Mouse (Mus musculus) stomach, embryonic 14.5 days (tissue): Measurements from ENCODE around the gene Vapa. TPM values are rescaled to one million over a fixed set of nuclear protein-coding genes. Genes with fewer than 3 reads are reported as not detected.

Source experiments
- ATAC-seq: fragments of 200-750 bp; cut with Nextera tagmentation; 2 replicates; pipeline ENCODE4 v1.8.0; 2017; ENCODE audit warnings: low read depth, moderate TSS enrichment; ENCODE audit not compliant: insufficient number of reproducible peaks, insufficient read depth, low FRiP score
- H3K27ac ChIP-seq: fragments of 300-500 bp; sonication (generic); 2 replicates; pipeline ENCODE4 v1.5.1; 2014; ENCODE audit warnings: mild to moderate bottlenecking, low read length, moderate library complexity, mixed read lengths
- H3K27me3 ChIP-seq: fragments of 300-500 bp; sonication (generic); 2 replicates; pipeline ENCODE4 v1.6.1; 2014; ENCODE audit warnings: low read length, control low read depth, mixed read lengths; ENCODE audit not compliant: control insufficient read depth, insufficient read depth
- H3K36me3 ChIP-seq: fragments of 300-500 bp; sonication (generic); 2 replicates; pipeline ENCODE4 v1.6.1; 2014; ENCODE audit warnings: mild to moderate bottlenecking, control low read depth, low read length, moderate library complexity, mixed read lengths; ENCODE audit not compliant: control insufficient read depth, insufficient read depth
- H3K4me1 ChIP-seq: fragments of 300-500 bp; sonication (generic); 2 replicates; pipeline ENCODE4 v1.6.1; 2014; ENCODE audit warnings: low read length, control low read depth, mixed read lengths; ENCODE audit not compliant: control insufficient read depth, insufficient read depth
- H3K4me2 ChIP-seq: fragments of 300-500 bp; sonication (generic); replicated peaks from 2 replicates; pipeline ENCODE4 v1.6.1; 2014; ENCODE audit warnings: low read depth, low read length, control low read depth
- H3K4me3 ChIP-seq: fragments of 300-500 bp; sonication (generic); 2 replicates; pipeline ENCODE4 v1.5.1; 2014; ENCODE audit warnings: low read depth, low read length, control low read depth
- H3K9ac ChIP-seq: fragments of 300-500 bp; sonication (generic); replicated peaks from 2 replicates; pipeline ENCODE4 v1.6.1; 2014; ENCODE audit warnings: low read depth, mild to moderate bottlenecking, control low read depth, low read length, moderate library complexity, mixed read lengths
- H3K9me3 ChIP-seq: fragments of 300-500 bp; sonication (generic); 2 replicates; pipeline ENCODE4 v1.6.1; 2016; ENCODE audit warnings: low read depth, low read length, control low read depth; ENCODE audit not compliant: control insufficient read depth
- WGBS: fragments of 180-500 bp; shearing (Covaris S2); extraction: QIAGEN DNeasy Blood & Tissue Kit; methylation state at CpG from one replicate; pipeline ENCODE4 v1.1.7; 2014; 5-methylcytosine and 5-hydroxymethylcytosine counted together
- polyA plus RNA-seq: library from polyadenylated mRNA; unstranded; fragments of >200 nt; fragmentation: Nextera tagmentation; extraction: Ambion mirVana; gene quantifications from 2 replicates; pipeline ENCODE4 v1.2.1, GENCODE M21; 2014

Vapa gene
- polyA plus RNA-seq, 1 experiment from 2014 or later, result 182 TPM

DNA sequence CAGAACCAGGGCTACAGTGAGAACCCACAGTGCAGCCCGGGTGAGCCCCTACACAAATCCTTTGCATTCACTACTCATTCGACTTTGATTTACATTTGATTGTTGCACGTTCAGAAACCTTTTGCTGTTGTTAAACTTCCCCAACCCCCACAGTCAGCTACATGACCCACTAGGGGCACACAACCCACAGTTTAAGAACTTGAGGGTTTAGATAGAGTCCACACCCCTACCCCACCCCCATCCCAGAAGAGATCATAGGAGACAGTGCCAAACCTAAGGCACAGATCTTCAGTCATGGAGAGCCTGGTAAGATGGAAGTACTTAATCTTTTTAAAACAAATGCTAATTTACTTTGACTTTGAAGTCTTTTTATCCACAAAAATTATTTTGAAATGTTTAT, 2.3 kb upstream of the Vapa start:
- WGBS, result 46% methylated on average over 3 of the region's 3 CpGs
- no peak for ATAC-seq
- Histone ChIP-seq H3K9ac (no peak overlapping the region), H3K27ac (no peak overlapping the region), H3K4me1 (peaks cover 9% of the 10 kb centered on the region; the same call in 1 of the 2 replicates), H3K4me3 (no peak overlapping the region), H3K9me3 (no peaks in the 10 kb centered on the region), H3K27me3 (no peaks in the 10 kb centered on the region), H3K36me3 (no peaks in the 10 kb centered on the region), H3K4me2 (no peak overlapping the region)

DNA sequence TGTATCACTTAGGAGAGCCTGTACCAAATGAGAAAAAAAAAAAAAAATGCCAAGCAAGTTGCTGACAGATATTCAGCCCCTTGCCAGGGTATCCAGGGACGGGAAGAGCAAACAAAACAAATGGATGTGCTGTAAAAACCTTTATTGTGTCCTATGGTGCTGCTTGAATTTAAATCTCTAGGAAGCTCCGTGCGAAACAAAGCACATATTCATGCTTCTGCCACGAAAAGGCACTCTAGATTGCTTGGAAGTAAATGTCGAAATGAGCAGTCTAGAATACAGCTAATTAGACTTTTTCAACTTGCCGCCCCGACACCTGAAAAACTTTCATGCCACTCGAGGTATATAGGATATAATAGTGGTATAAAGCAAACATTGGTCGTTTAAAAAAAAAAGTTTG, 1.1 kb upstream of the Vapa start:
- peaks cover 15% of the 10 kb centered on the region; the same call in 1 of the 2 replicates for H3K4me1 ChIP-seq
- peak overlapping the region; percentile 100 for H3K27ac ChIP-seq
- no peaks in the 10 kb centered on the region for H3K36me3 ChIP-seq
- WGBS, result under 1% methylated on average over 9 of the region's 9 CpGs
- H3K9ac ChIP-seq, result peak overlapping the region; percentile 49
- no peaks in the 10 kb centered on the region for H3K27me3 ChIP-seq
- peak overlapping the region; percentile 57 for H3K4me2 ChIP-seq
- no peaks in the 10 kb centered on the region for H3K9me3 ChIP-seq
- H3K4me3 ChIP-seq, result peak overlapping the region; percentile 97
- no peak for ATAC-seq

DNA sequence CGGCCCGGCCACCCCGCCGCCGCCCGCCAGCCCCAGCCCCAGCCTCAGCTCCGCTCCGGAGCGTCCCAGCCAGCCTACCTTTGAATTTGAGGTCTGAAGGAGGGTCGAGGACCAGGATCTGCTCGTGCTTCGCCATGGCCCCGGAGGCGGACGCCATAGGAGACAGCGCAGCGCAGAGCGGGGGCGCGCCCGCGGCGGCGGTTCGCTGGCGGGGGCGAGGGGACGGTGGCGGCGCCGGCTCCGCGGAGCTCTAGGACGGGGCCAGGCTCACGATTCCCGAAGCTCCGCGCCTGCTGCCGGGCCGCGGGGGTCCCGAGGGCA, 253 bp downstream of the Vapa start:
- WGBS, result under 1% methylated on average over 25 of the region's 42 CpGs
- H3K9ac ChIP-seq, result peak overlapping the region; percentile 99

DNA sequence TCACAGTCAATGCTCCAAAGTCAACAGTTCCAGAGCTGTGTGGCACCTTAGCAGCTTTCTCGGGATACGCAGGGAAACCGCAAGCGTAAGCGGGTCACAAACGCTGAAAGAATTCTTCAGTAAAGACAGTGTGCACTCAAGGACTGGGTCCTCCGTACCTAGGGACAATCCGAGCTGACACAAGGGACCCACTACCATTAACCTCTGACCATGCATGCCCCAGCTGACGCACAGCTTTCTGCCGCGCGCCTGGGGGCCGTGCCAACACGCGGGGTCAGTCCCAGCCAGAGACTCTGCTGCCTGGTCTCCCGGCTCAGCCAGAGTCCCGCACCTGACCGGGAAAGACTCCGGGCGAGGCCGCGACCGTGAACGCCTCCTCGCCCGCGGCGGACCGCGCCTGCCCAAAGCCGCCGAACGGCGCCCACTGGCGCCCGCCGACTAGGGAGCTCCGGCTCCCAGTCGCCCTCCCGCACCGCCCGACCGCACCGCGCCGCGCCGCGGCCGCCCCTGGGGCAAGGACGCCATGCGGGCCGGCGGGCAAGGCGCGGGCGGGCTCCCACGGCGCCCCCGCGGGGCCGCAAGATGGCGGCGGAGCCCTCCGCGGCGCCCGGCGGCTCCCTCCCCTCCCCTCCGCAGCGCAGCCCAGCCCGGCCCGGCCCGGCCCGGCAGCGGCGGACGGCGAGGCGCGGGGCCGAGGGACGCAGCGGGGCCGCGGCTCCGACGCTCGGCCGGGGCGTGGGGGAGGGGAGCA, 789 bp downstream of the Vapa start:
- Histone ChIP-seq H3K27me3 (no peaks in the 10 kb centered on the region), H3K4me2 (peak overlapping the region; percentile 76), H3K4me1 (peaks cover 26% of the 10 kb centered on the region; the same call in 1 of the 2 replicates), H3K9ac (peak overlapping the region; percentile 99), H3K27ac (peak overlapping the region; percentile 100), H3K36me3 (no peaks in the 10 kb centered on the region), H3K4me3 (peak overlapping the region; percentile 97), H3K9me3 (no peaks in the 10 kb centered on the region)
- peak; percentile 39; the same call in 1 of the 2 replicates for ATAC-seq
- WGBS, result under 1% methylated on average over 41 of the region's 91 CpGs

More for the DNA sequence above, 253 bp downstream of the Vapa start:
- Histone ChIP-seq H3K4me2 (no peak overlapping the region), H3K4me3 (peak overlapping the region; percentile 97), H3K27me3 (no peaks in the 10 kb centered on the region), H3K4me1 (peaks cover 23% of the 10 kb centered on the region; the same call in 1 of the 2 replicates), H3K9me3 (no peaks in the 10 kb centered on the region), H3K36me3 (no peaks in the 10 kb centered on the region), H3K27ac (peak overlapping the region; percentile 100)
- ATAC-seq, result peak; percentile 62

DNA sequence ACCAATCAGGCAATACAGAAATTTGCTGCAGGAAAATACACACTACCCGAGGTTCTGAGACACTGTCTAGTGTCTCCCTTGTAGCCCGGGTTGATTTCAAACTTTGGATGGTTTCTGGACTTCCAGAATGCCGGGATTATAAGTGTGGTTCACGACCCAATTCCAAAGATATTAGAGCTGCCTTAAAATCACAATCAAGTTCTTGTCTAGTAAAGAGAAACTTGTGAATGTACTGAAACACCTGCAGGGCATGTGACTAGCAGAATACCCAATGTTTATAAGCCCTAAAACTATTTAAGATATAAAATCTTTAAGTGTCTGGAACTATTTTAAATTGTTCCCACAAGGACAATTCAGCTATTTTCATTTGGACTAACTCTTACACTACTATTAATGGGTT, 1.6 kb downstream of the Vapa start:
- H3K27ac ChIP-seq, result no peak overlapping the region
- H3K36me3 ChIP-seq, result no peaks in the 10 kb centered on the region
- no peak for ATAC-seq
- WGBS, result 2% methylated on average over 4 of the region's 4 CpGs
- no peaks in the 10 kb centered on the region for H3K9me3 ChIP-seq
- H3K9ac ChIP-seq, result peak overlapping the region; percentile 99; the same call in 1 of the 2 replicates
- H3K4me3 ChIP-seq, result peak overlapping the region; percentile 97
- H3K4me2 ChIP-seq, result peak overlapping the region; percentile 76
- no peaks in the 10 kb centered on the region for H3K27me3 ChIP-seq
- peaks cover 26% of the 10 kb centered on the region; the same call in 1 of the 2 replicates for H3K4me1 ChIP-seq

DNA sequence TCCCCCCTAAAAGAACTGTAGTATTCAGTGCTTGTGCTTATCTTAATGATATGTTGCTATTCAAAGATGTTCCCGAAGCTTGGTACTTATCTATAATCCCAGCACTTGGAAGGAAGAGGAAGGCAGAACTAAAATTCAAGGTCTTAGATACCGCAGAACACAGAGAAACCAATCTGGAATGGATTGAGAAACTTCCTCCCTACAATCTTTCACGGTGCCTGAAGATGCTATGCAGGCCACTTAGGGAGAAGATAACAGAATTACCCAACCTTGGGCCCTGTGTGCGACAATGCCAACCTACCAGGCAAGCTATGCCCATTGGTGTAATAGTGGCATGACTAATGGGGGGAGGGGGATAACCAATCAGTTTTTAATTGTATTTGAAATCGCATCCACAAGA, 4.6 kb downstream of the Vapa start:
- Histone ChIP-seq H3K27me3 (no peaks in the 10 kb centered on the region), H3K36me3 (no peaks in the 10 kb centered on the region), H3K9me3 (no peaks in the 10 kb centered on the region), H3K4me3 (no peak overlapping the region), H3K4me1 (peaks cover 26% of the 10 kb centered on the region; the same call in 1 of the 2 replicates), H3K9ac (no peak overlapping the region), H3K27ac (no peak overlapping the region), H3K4me2 (0 out of 2 replicates have a peak overlapping the region, but pooled peaks have one; percentile 3)
- ATAC-seq, result no peak
- WGBS, result 70% methylated on average over 5 of the region's 5 CpGs

DNA sequence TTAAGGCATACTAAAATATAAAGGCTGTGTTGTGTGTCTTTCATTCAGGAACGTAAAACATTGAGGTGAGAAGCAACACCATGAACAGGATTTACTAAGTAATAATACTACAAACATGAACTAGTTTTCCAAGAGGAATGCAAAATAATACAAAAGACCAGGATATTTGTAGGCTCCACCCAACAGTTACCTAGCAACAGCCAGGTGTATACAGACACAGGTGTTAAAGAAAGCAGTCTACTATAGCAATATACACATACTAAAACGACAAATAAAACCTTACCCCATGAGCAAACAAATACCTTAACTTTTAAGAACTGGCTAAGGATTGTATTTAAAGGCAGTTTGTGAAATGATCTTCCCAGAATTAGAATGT, 5.1 kb downstream of the Vapa start:
- ATAC-seq, result no peak
- peaks cover 26% of the 10 kb centered on the region; the same call in 1 of the 2 replicates for H3K4me1 ChIP-seq
- no peak overlapping the region for H3K4me3 ChIP-seq
- 0 out of 2 replicates have a peak overlapping the region, but pooled peaks have one; percentile 3 for H3K4me2 ChIP-seq
- H3K27me3 ChIP-seq, result no peaks in the 10 kb centered on the region
- WGBS, result 64% methylated on average over 2 of the region's 2 CpGs
- H3K9me3 ChIP-seq, result no peaks in the 10 kb centered on the region
- no peaks in the 10 kb centered on the region for H3K36me3 ChIP-seq
- no peak overlapping the region for H3K9ac ChIP-seq
- no peak overlapping the region for H3K27ac ChIP-seq

DNA sequence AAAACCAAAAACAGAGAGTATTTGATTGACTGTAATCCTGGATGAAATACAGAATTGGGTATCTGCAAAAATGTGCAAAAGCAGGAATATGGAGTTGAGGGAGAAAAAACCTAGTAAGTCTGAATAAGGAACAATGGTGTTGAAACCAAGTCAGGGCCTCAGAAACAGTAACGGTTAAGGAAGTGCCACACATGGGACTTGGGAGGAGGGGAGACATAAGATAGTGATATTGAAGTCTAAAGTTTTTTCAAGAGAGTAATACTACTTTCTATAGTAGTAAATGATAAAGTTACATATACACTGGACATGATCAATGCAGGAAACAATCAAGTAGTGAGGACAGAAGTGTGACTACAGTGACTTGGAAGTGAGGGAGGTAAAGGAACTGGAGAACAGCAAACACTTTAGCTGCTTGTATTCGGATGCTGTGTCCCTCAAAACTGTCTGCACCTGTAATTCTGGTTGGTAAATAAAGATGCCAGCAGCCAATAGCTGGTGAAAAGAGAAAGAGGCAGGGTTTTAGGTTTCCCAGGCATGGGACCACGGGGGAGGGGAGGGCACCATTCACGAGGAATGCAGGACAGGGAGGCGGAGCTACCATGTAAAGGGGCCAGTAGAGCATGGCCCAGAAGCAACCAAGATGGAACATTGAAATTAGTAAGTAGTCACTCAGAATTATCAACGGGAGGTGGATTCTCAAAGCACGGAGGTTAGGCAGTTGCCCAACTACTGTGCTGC, 5.6 kb downstream of the Vapa start:
- Histone ChIP-seq H3K4me2 (no peak overlapping the region), H3K27me3 (no peaks in the 10 kb centered on the region), H3K36me3 (no peaks in the 10 kb centered on the region), H3K4me1 (peaks cover 26% of the 10 kb centered on the region; the same call in 1 of the 2 replicates), H3K27ac (no peak overlapping the region), H3K9ac (no peak overlapping the region), H3K4me3 (no peak overlapping the region), H3K9me3 (no peaks in the 10 kb centered on the region)
- no peak for ATAC-seq
- 50% methylated on average over 7 of the region's 7 CpGs for WGBS
